Comparison of ENCODE assay signal across 9 mouse cellular contexts in the genomic region with DNA sequence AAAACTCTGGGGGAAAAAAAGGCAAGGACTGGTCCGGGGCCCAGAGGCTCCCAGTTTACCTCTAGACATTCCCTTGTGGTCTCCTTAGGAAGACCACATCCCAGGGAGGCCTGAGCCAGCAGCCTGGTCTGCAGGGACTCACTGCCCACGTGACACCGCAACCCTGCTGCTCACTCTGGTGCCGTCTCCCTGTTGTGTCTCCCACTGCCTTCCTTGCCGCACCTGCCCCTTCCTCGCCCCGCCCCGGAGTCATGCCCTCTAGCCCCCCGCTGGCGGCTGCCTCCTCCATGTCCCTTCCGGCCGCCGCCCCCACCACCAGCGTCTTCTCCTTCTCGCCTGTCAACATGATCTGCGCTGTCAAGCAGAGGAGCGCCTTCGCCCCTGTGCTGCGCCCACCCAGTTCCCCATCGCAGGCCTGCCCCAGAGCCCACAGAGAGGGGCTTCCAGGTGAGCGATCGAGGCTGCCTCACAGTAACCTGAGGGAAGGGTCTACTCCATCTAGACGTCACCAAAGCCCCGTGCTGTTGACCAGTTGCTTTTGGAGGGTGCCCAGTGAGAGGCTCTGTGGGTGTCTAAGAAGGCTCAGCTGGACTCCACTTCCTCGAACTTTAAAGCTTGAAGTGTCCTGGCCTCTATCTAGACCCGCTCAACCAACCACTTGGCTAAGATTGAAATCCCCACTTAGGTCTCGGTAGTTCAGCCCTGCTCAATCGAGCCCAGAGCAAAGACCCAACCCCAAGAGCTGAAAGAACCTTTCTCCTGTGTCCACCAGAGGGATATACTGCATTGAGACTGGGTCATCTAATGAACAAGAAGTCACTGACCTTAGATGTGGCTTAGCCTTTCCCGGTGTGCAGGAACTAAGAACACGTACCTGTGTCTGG. TPM values are rescaled to one million over a fixed set of nuclear protein-coding genes. Genes with fewer than 3 reads are reported as not detected.
DNase-seq lines count a peak whose midpoint lies in the region; ATAC-seq and TF ChIP-seq lines count a peak whose summit lies in the region.
"Had no signal": no experiment of that assay in that cellular context is flagged by ENCODE, and none has a peak within 500 bp of the region (broad histone marks: within the 10 kb centered on the region; RNA-seq: fewer than 3 reads in every experiment).

No protein-coding gene starts in this region.

- peaks cover 22% of the 10 kb centered on the region for H3K27me3 ChIP-seq in kidney, postnatal 0 days (ENCODE audit: insufficient read depth, low read length)
- H3K27me3 ChIP-seq in forebrain, embryonic 16.5 days (replicated peaks; ENCODE audit: control insufficient read depth, insufficient read depth, low read length): peaks cover 15% of the 10 kb centered on the region
- peaks cover 53% of the 10 kb centered on the region for H3K27me3 ChIP-seq in limb, embryonic 14.5 days (ENCODE audit: control insufficient read depth, insufficient read depth, low read length)

- peak overlapping the region; percentile 61 for H3K9ac ChIP-seq in kidney, postnatal 0 days (ENCODE audit: low read depth, low read length)
- peak overlapping the region; percentile 27; the same call in 1 of the 2 replicates for H3K9ac ChIP-seq in forebrain, embryonic 16.5 days (replicated peaks; ENCODE audit: low read depth, low read length)
- H3K9ac ChIP-seq in limb, embryonic 14.5 days (ENCODE audit: low read depth, low read length, severe bottlenecking): peak overlapping the region; percentile 5

- peaks cover 7% of the 10 kb centered on the region; the same call in 1 of the 2 replicates for H3K4me1 ChIP-seq in kidney, postnatal 0 days (replicated peaks; ENCODE audit: insufficient read depth, low read length)
- H3K4me1 ChIP-seq in forebrain, embryonic 16.5 days (replicated peaks; ENCODE audit: control insufficient read depth, insufficient read depth, low read length): peaks cover 13% of the 10 kb centered on the region
- no peaks in the 10 kb centered on the region for H3K4me1 ChIP-seq in limb, embryonic 14.5 days (ENCODE audit: control insufficient read depth, insufficient read depth, low read length)

- peak overlapping the region; percentile 11; the same call in 1 of the 2 replicates for H3K27ac ChIP-seq in kidney, postnatal 0 days
- H3K27ac ChIP-seq in forebrain, embryonic 16.5 days (ENCODE audit: low read length): no peak overlapping the region
- no peak overlapping the region for H3K27ac ChIP-seq in limb, embryonic 14.5 days (replicated peaks; ENCODE audit: low read depth, low read length)
- H3K27ac ChIP-seq: macrophage had no signal

- no peaks in the 10 kb centered on the region for H3K36me3 ChIP-seq in kidney, postnatal 0 days (ENCODE audit: insufficient read depth, low read length)
- H3K36me3 ChIP-seq in forebrain, embryonic 16.5 days (ENCODE audit: control insufficient read depth, insufficient read depth): no peaks in the 10 kb centered on the region
- H3K36me3 ChIP-seq in limb, embryonic 14.5 days (ENCODE audit: control insufficient read depth, insufficient read depth, low read length): no peaks in the 10 kb centered on the region

- TF ChIP-seq POLR2A in limb, embryonic 14.5 days (IDR thresholded peaks at IDR 0.05; ENCODE audit: borderline replicate concordance, extremely low read depth, insufficient read depth, insufficient read length): no peak

- peak; percentile 59 for TF ChIP-seq CTCF in kidney, postnatal 0 days (IDR thresholded peaks at IDR 0.05; ENCODE audit: low read depth)

- peak; percentile 63; the same call in 1 of the 2 replicates for ATAC-seq in kidney, postnatal 0 days (replicated peaks; ENCODE audit: low FRiP score, low read depth)
- no peak for ATAC-seq in forebrain, embryonic 16.5 days
- ATAC-seq in limb, embryonic 14.5 days (ENCODE audit: low FRiP score, low read depth): 0 out of 2 replicates have a peak, but pooled peaks have one; percentile 41

- H3K4me2 ChIP-seq in kidney, postnatal 0 days (ENCODE audit: low read length): peak overlapping the region; percentile 87
- H3K4me2 ChIP-seq in forebrain, embryonic 16.5 days (ENCODE audit: low read length): peak overlapping the region; percentile 36
- H3K4me2 ChIP-seq in limb, embryonic 14.5 days (replicated peaks; ENCODE audit: low read depth, low read length, severe bottlenecking): peak overlapping the region; percentile 44

- 7% methylated on average over 28 of the region's 30 CpGs for WGBS in kidney, postnatal 0 days
- 11% methylated on average over 29 of the region's 30 CpGs for WGBS in forebrain, embryonic 16.5 days
- 6% methylated on average over 27 of the region's 30 CpGs for WGBS in limb, embryonic 14.5 days

- H3K4me3 ChIP-seq in kidney, postnatal 0 days (replicated peaks; ENCODE audit: low read depth, low read length): peak overlapping the region; percentile 48
- peak overlapping the region; percentile 15 for H3K4me3 ChIP-seq in forebrain, embryonic 16.5 days (replicated peaks; ENCODE audit: low read length)
- peak overlapping the region; percentile 23 for H3K4me3 ChIP-seq in limb, embryonic 14.5 days (replicated peaks; ENCODE audit: low read length)

- DNase-seq in kidney, postnatal 0 days (ENCODE audit: low spot score): peak; percentile 84
- no peak for DNase-seq in kidney, adult 11 months
- DNase-seq in limb, embryonic 14.5 days (ENCODE audit: low spot score): no peak
- peak; percentile 66 for DNase-seq in retina, embryonic 14.5 days (ENCODE audit: low spot score)
- DNase-seq in spleen, postnatal 14 days (ENCODE audit: low spot score in 2 of 2): no peak
- no peak for DNase-seq in layer of hippocampus, adult 18-20 months (ENCODE audit: low spot score in 2 of 2)
- no peak for DNase-seq in right cerebral cortex, postnatal 14 days

- no peaks in the 10 kb centered on the region for H3K9me3 ChIP-seq in kidney, postnatal 0 days (replicated peaks; ENCODE audit: low read length)
- H3K9me3 ChIP-seq in forebrain, embryonic 16.5 days (ENCODE audit: control insufficient read depth, low read length): no peaks in the 10 kb centered on the region
- no peaks in the 10 kb centered on the region for H3K9me3 ChIP-seq in limb, embryonic 14.5 days (ENCODE audit: control insufficient read depth, low read length)

RNA-seq across cellular contexts. Expression of a gene that starts 31.9 kb away (rescaled TPM):
- 62.1 and 64.8 TPM in 2 replicates for polyA plus RNA-seq in kidney, postnatal 0 days (2015; fragmentation: Nextera tagmentation; extraction: Ambion mirVana)
- polyA plus RNA-seq in forebrain, embryonic 16.5 days (2015; fragmentation: Nextera tagmentation; extraction: Ambion mirVana): 18.1 and 19.0 TPM in 2 replicates
- polyA plus RNA-seq in limb, embryonic 14.5 days (2012; rRNA removed): 112 and 129 TPM in 2 replicates
- polyA plus RNA-seq in limb, embryonic 14.5 days (2014; fragmentation: Nextera tagmentation; extraction: Ambion mirVana): 108 and 125 TPM in 2 replicates
- 1 to 10 TPM; 5.8 to 7.3 TPM for total RNA-seq in layer of hippocampus, adult 18-20 months (2021)
- polyA plus RNA-seq: macrophage had no signal

RNA-seq across cellular contexts. Expression of a gene that starts 39.6 kb away (rescaled TPM):
- not detected in 2 replicates for polyA plus RNA-seq in kidney, postnatal 0 days (2015; fragmentation: Nextera tagmentation; extraction: Ambion mirVana)
- not detected in 2 replicates for polyA plus RNA-seq in forebrain, embryonic 16.5 days (2015; fragmentation: Nextera tagmentation; extraction: Ambion mirVana)
- not detected in 2 replicates for polyA plus RNA-seq in limb, embryonic 14.5 days (2012; rRNA removed)
- not detected in 2 replicates for polyA plus RNA-seq in limb, embryonic 14.5 days (2014; fragmentation: Nextera tagmentation; extraction: Ambion mirVana)
- not detected for total RNA-seq in layer of hippocampus, adult 18-20 months (2021)
- polyA plus RNA-seq: macrophage had no signal

RNA-seq across cellular contexts. Expression of a gene that starts 39.6 kb away (rescaled TPM):
- not detected in 2 replicates for polyA plus RNA-seq in kidney, postnatal 0 days (2015; fragmentation: Nextera tagmentation; extraction: Ambion mirVana)
- polyA plus RNA-seq in forebrain, embryonic 16.5 days (2015; fragmentation: Nextera tagmentation; extraction: Ambion mirVana): 0.73 and 0.86 TPM in 2 replicates
- polyA plus RNA-seq in limb, embryonic 14.5 days (2012; rRNA removed): not detected in 2 replicates
- polyA plus RNA-seq in limb, embryonic 14.5 days (2014; fragmentation: Nextera tagmentation; extraction: Ambion mirVana): not detected in 2 replicates
- not detected for total RNA-seq in layer of hippocampus, adult 18-20 months (2021)
- polyA plus RNA-seq: macrophage had no signal

RNA-seq across cellular contexts. Expression of a gene that starts 40.8 kb away (rescaled TPM):
- not detected in 2 replicates for polyA plus RNA-seq in kidney, postnatal 0 days (2015; fragmentation: Nextera tagmentation; extraction: Ambion mirVana)
- 0.27 TPM in 1 of 2 replicates, not detected in the other for polyA plus RNA-seq in forebrain, embryonic 16.5 days (2015; fragmentation: Nextera tagmentation; extraction: Ambion mirVana)
- not detected in 2 replicates for polyA plus RNA-seq in limb, embryonic 14.5 days (2012; rRNA removed)
- polyA plus RNA-seq in limb, embryonic 14.5 days (2014; fragmentation: Nextera tagmentation; extraction: Ambion mirVana): not detected in 2 replicates
- total RNA-seq in layer of hippocampus, adult 18-20 months (2021): not detected
- polyA plus RNA-seq: macrophage had no signal

RNA-seq across cellular contexts. Expression of a gene that starts 58.7 kb away (rescaled TPM):
- 64.6 and 68.6 TPM in 2 replicates for polyA plus RNA-seq in kidney, postnatal 0 days (2015; fragmentation: Nextera tagmentation; extraction: Ambion mirVana)
- 134 and 138 TPM in 2 replicates for polyA plus RNA-seq in forebrain, embryonic 16.5 days (2015; fragmentation: Nextera tagmentation; extraction: Ambion mirVana)
- polyA plus RNA-seq in limb, embryonic 14.5 days (2012; rRNA removed): 148 and 170 TPM in 2 replicates
- polyA plus RNA-seq in limb, embryonic 14.5 days (2014; fragmentation: Nextera tagmentation; extraction: Ambion mirVana): 67.0 and 82.3 TPM in 2 replicates
- total RNA-seq in layer of hippocampus, adult 18-20 months (2021): 10 to 100 TPM; 85.2 to 87.8 TPM

Comparison
In these comparisons a context has a peak if more than half of its experiments do, and no peak if none do; other contexts are left out.
1. DNase-seq: peak in kidney, postnatal 0 days (single experiment) and retina, embryonic 14.5 days (single experiment); none in kidney, adult 11 months (single experiment), limb, embryonic 14.5 days (single experiment), spleen, postnatal 14 days (0 of 2), layer of hippocampus, adult 18-20 months (0 of 2) and right cerebral cortex, postnatal 14 days (single experiment).
2. H3K4me2 ChIP-seq: peak in every context shown above with its lines; median percentile 87 in kidney, postnatal 0 days; 44 in limb, embryonic 14.5 days; 36 in forebrain, embryonic 16.5 days.
3. H3K9ac ChIP-seq: peak in every context shown above with its lines; median percentile 61 in kidney, postnatal 0 days; 27 in forebrain, embryonic 16.5 days; 5 in limb, embryonic 14.5 days.
4. Peak in every context shown above with its lines, with median percentiles within 50 percentile points of each other: H3K4me3 ChIP-seq.